Mouse (Mus musculus): Measurements from ENCODE around the gene Gm42372.

- TF ChIP-seq CTCF (IDR thresholded peaks at IDR 0.05; ENCODE audit: borderline replicate concordance, insufficient read depth, low read length) (no peak), POLR2A (IDR thresholded peaks at IDR 0.05; ENCODE audit: low read depth, low read length) (no peak)
These were observed 21.8 kb downstream of the Gm42372 start for GRCm38 (mm10) chr7:17004716-17005115.

Measured in embryonic fibroblast, embryonic 13.5 days (primary cell).